Mouse (Mus musculus): ENCODE results near the gene Rnasek.

Rnasek gene

DNA sequence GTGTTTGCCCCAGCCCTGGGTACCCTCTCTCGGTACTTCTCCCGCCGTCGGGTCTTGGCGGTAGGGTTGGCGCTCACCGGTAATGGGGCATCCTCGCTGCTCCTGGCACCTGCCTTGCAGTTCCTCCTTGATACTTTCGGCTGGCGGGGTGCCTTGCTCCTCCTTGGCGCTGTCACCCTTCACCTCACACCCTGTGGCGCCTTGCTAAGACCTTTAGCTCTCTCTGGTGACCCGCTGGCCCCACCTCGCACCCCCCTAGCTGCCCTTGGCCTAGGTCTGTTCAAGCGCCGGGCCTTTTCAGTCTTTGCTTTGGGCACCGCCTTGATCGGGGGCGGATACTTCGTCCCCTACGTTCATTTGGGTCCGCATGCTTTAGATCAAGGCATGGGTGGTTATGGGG, 24.3 kb downstream of the Rnasek start:
- peak; percentile 71 for DNase-seq

DNA sequence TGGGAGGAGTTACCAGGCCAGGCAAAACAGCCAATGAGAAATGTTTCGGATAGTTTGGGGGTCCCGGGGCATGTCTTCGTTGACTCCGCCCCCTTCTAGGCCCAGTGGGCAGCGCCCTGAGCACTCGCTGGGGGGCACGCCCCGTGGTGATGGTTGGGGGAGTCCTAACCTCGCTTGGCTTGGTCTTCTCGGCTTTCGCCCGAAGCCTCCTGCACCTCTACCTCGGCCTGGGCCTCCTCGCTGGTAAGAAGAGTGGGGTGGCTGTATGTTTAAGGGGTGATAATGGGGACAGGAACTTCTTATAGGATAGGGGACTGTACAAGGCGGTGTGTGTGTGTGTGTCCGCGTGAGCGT, 24.8 kb downstream of the Rnasek start:
- DNase-seq, result no peak

DNA sequence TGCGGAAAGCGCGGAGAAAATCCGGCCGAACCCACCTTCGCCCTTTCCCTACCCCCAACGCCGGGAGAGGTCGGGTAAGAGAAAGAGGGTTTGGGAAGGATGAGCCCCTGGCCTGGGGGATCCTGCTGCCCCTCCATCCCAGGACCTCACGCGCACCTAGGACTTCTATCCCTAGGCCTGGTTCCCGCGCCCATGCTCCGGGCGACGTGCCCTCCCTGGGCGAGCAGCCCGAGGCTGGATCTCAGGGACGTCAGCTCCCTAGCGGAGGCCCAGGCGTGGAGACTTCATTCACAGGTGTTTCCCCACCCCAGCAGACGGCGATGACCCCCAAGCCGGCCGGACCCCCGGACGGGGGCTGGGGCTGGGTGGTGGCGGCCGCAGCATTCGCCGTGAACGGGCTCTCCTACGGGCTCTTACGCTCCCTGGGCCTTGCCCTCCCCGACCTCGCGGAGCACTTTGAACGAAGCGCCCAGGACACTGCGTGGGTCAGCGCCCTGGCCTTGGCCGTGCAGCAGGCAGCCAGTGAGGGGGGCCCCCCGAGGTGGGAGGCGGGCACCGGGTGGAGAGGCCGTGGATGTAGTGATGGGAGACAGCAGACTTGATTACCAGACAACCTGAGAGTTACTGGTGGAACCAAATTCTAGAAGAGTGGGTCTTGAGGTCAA, 25.3 kb downstream of the Rnasek start:
- peak; percentile 81 to 82 for DNase-seq

DNA sequence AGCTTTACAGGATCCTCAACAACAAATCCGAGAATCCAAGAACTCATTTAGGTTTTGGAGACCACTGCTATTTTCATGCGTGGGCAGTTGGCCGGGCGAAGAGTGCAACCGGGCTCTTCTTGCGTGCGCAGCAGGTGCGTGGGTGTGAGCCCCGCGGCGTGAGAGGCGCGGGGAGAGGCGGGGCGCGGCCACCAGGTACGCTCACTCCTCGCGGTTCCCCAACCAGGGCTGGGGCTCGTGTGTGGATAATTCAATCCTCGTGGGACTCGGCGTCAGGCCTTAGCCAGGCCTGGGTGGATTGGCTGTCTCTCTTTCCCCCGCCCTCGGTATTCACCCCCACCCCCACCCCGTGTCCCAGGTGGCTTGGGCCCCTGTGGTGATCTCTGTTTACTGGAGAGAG, 25.9 kb downstream of the Rnasek start:
- peak in 1 of 2 experiments; percentile 25 for DNase-seq

DNA sequence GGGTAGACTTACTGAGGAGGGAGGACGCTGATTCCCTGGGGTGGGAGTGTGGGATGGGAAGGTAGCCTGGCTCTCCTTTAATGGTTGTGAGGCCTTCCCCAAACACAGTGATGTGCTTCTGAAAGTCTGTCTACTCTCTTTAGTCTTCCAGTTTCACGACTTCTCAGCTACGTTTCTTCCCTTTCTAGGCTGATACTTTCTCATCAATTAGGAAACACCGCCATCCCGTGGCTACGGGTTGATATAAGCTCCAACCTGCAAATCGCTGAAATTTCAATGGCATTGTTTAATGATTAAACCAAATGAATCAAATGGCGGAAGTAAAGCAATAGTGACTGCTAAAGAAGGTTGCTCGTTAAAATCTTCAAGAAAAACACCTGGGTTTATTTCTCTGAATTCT, 26.7 kb downstream of the Rnasek start:
- peak; percentile 89 to 90 for DNase-seq

DNA sequence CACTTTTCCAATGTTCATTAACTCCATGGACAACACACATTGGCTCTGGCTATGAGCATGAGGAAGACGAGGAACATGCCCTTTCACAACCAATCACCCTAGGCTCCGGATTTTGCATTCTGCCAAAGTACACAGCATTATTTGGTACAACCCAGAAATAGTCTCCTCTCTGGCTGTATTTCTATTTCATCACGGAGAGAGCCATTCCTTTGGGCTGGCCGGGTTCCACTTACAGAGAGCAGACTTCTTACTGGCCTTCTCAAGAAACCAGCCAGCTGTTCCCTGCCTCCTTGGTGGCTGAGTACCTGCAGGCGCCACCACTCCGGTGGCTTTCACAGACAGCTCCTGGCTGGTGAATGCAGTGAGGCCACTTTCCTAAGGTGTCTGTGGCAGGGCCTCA, 27.2 kb downstream of the Rnasek start, which contains the start of gene Slc16a11:
TSS of gene Slc16a11 (plus strand) at position 330 of the 400 bp plus-strand sequence.
- peak; percentile 28 to 38 for DNase-seq

DNA sequence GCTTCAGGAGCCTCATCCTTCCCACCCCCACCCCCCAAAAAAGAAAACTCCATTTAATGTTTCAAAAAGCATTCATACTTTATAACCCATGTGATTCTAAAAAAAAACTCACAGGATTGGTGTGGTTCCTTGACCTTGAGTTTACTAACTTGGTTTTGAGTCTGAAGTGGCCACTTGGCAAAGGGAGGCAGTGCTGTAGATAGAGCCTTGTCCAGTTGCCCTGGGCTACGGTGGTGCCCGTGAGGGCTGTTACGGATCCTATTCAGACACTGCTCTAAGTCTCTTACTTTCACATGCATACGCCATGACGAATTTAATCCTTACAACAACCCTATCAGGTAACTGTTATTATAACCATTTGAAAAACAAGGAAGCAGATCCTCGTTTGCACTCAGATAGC, 27.7 kb downstream of the Rnasek start:
- no peak for DNase-seq

DNA sequence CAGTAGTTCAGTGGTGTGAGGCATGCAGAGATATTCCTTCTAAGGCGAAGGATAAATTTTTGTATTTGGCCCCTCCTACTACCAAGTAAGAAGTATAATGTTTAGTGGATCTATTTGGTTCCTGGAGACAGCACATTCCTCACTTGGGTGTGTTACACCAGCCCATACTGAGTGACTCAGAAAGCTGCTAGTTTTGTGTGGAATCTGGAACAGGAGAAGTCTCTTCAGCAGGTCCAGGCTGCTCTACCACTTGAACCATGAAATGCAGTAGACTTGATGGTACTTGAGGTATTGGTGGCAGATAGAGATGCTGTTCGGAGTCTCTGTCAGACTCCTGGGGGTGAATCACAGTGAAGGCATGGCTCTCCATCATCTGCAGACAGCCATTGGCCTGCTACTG, 29.0 kb downstream of the Rnasek start:
- DNase-seq, result peak in 1 of 2 experiments; percentile 2

DNA sequence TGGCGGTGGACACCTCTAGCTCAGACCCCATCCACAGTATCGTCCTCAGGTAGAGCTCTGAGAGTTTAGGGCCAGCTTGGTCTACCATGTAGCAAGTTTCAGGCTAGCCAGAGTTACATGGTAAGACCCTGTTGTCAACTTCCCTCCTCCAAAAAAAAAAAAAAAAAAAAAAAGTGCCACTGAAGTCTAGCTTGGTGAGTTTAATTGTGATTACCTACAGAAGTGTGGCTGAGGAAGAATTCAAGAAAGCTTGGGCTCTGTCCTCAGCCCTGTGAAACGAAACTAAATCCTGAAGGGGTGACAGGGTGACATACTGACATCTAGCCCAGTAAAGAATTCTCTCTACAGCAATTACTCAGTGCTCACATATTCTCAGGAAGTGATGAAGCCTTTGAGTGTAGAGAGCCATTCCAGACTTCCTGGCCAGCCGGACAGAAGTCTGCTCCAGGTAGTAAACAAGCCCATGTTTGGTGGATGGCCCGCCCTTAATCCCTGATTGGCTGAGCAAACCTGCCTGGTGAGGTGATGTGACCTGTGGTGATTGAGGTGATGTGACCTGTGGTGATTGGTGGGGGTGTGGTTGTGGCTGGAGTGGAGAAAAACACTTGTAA, 30.8 kb downstream of the Rnasek start:
- DNase-seq, result no peak

DNA sequence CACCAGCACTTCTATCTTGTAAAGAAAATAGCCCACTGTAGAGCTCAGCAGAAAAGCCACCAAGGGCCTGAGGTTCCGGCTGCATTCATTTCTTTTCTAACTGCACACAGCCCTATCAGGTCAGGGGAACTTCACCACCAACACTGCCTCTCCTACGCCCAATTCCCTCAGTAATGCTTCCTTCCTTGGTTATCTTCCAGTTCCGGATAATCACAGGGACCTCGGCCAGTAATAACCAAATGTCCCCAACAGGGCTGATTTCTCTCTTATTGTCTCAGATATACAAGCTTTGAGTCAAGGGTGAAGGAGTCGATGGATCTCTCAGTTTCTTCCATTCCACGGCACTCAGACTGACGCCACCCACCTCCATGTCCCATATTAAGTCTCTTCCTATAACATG, 32.4 kb downstream of the Rnasek start:
- no peak for DNase-seq

DNA sequence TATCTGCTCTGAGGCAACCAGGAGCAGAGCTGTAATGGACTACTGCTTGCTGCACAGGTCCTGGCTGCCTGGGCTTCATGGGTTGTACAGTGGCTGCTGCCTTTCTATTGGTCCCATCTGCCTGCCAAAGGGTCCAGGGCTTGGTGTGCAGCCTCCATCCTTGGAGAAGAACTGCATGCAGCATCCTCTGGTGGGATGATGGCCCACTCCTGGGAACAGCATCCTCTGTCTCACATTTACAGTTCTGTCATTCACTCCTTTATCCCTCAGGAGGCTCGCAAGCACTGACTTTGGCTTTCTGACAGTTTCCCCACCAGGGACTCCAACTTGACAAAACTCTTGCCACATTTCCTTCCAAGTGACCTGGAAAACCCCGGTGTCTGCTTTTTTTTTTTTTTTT, 32.8 kb downstream of the Rnasek start:
- DNase-seq, result no peak

DNA sequence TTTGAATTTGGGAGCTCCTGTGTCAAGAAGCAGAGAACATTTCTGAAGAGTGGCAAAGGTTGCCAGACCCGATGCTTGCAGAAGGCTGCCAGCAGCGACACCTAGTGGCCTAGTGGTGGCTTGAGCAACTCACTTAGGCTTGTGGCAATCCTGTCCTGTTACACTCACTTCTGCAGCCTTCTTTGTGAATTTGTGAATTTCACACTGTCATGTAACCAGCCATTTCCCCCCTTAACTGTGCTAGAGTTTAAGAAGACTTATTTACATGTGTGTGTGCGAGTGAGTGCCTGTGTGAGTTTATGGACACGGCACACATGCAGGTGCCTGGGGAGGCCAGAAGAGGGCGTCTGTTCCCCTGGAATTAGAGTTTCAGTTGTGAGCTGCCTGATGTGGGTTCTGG, 38.0 kb downstream of the Rnasek start:
- DNase-seq, result peak; percentile 81 to 90

DNA sequence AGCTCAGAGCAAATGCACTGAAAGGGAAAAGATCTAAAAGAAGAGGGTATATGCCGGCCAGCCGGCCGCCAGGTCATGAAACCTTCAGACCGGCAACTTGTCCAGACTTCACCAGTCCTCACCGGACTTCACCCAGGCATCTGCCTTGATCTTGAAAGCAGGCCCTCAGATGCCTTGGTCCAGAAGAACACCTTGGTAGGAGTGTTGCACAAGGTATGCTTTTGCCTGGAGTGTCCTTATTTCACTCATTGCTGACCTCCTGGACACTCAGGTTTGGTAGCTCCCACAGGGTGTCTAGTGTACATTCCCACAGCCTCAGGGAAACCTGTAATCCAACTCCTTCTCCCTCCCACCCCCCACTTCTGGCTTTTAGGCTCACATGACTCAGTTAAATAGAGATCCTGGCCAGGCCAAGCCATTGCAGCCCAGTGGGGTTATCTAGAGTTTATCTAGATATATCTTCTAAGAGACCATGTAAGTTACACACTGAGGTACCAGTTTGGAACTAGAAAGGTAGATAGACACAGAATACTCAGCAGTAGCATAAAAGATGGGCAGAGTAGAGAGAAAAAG, 39.5 kb downstream of the Rnasek start:
- DNase-seq, result no peak

DNA sequence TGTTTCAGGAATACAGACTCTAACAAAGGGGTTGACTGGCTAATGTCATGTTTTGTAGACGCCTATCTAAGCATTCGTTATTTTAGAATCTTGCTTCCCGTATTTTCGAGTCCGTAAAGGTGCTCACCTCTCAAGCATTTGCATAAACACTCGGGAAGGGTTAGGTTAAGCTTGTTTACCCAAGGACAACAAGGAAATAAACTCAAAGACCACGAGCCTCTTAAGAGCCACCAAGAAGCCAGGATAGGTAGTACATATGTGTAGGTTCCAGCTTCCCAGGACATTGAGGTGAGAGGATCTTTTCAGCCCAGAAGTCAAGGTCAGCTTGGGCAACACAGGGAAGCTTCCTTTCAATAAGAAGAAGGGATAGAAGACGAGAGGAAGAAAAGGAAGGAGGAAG, 40.5 kb downstream of the Rnasek start:
- DNase-seq, result no peak

DNA sequence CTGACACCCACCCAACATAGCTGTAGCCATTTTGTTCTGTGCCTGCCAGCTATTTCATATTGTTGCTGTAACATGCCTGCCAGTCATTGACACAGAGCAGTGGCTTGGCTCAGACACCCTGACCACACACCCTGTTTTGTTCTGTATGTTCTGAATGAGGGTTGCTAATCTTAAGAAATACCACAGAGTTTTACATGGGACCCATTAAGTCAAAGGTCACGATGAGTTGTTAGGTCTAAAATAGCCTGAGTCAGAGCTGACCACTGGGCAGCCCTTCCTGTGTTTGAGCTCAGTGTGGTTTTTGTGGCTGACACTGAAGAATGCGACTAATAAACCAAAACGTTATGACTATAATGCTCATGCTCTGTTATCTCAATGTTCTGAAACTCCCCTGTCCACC, 41.3 kb downstream of the Rnasek start:
- no peak for DNase-seq

DNA sequence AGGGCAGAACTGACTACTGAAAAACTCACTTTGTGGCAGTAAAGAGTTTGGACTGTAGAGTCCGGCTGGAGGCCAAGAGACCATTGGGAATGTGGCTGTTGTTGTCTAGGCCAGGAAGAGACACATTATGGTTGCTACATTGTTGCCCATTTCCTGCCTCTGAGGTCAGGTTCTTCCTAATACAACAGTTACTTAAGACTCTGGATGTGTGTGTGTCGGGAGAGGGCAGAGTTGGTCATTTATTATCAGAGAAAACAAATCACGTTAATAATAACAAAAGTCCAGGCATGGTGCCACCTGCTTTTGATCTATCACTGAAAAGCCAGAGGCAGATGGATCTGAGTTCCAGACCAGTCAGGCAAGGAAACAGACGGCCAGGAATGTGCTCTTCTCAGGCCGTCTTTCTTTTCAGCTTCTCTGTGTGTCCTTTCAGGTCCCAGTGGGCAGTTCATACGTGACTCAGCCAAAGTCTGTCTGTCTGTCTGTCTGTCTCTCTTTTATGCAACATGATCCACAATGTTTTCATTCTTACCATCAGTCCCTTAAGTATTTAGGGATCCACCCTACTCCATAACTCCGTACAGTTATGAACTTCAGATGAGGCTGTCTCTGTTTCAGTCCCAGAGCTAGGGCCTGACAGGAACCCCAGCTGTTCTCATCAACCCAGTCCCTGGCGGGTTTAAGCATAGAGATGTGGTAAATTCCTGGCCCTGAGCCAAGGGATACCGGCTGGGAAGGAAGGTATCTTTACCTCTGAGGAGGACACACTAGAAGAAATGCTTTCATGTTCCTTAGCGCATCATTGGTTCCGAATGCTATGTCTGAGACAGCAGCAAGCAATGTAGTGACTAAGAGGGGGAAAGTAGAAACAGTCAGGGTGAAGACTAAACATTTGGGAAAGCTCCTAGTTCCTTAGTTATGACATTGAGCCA, 46.0 kb downstream of the Rnasek start:
- DNase-seq, result peak in 1 of 2 experiments; percentile 60

DNA sequence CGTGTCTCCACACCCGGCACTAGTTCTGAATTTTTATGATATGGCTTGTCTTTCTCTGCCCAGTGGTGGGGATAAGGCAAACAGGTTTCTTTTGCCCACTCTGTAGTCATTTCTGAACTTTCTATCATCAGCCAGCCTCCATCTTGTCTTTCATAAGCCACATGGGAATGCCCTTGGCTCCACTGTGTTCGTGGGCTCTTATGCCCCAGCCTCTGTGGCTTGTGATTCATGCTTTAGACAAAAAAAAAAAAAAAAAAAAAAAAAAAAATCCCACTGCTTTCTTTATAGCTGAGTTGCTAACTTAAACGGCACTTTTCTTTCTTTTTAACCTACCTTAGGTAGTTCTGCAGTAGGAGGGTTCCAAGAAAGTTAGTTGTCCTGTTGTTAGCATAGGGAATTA, 47.5 kb downstream of the Rnasek start:
- DNase-seq, result no peak

DNA sequence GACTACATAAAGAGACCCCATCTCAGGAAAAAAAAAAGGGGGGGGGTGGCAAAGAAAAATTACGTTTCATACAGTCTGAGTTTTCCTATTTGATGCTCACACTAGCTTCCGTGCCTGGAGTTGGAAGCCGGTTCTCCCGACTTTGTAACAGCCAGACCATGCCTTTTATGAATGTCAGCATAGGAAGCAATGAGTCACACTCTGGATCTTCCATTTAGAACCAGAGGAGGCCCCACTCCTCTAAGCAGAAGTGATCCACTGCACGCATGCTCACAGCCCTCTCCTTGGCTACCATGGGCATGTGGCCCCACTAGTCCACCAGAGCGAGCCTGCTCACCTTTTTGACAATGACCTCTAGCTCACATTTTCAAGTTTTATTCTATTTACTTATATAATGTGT, 48.5 kb downstream of the Rnasek start:
- no peak for DNase-seq

DNA sequence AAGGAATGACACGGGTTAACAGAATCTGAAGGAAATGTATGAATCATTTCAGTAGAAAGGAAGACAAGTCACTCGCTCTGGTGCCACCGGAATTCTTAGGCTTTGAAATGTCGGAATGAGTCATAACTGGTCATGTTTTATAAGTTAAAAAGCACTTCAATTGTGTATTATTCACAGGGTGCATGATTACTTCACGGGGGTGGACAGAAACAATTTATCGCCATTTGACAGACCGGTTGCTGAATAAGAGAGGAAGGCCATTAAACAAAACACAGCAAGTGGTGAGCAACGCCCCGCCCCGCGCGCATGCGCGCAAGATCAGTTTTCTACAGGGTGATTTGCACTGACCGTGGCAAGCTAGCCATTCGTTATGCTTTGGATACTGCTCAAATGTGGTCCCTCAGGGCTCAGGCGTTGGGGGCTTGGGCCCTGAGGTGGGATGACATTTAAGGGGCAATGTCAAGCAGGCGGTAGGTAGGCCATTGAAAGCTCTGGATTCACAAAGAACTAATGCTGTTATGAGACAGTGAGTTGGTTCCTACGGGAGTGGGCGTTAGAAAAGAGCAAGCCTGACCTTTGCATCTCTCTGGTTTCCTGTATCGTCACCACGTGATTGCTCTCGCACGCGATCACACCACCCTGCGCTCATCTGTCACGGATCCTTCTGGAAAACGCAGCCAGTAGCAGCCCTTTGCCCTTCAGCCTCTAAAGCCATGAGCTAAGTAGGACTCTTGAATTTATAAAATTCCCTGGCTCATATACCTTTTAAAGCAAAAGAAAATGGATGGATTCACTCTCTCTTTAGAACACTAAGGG, 50.1 kb downstream of the Rnasek start:
- peak in 1 of 2 experiments; percentile 32 for DNase-seq
